Mouse (Mus musculus): ENCODE measurements around the gene Hspbap1.

DNA sequence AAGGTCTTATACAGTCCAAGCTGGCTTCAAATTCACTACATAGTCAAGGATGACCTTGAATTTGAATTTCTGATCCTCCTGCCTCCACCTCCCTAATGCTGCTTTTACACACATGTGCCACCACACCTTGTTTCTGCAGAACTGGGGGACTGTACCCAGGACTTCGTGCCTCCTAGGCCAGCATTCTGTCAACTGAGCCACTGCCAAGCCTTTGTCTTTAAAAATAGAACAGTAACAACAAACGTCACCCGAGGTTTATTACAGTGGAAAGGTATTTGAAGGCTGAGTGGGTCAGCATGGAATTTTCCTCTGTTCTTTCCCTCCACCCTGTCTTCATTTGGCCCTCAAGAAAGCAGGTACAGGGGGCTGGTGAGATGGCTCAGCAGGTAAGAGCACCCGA lies 85.7 kb downstream of the Hspbap1 start:
- TF ChIP-seq POLR2A (IDR thresholded peaks at IDR 0.05; ENCODE audit: insufficient read depth, low read depth, low read length) (no peak), CTCF (IDR thresholded peaks at IDR 0.05; ENCODE audit: insufficient read depth, low read depth, low read length) (no peak)

Measured in olfactory bulb, adult 2 months (tissue).